Mouse (Mus musculus) small intestine, adult 10 weeks (tissue): ENCODE results near the gene Fam206a. TPM values are rescaled to one million over a fixed set of nuclear protein-coding genes. Genes with fewer than 3 reads are reported as not detected.

Experiments
- polyA plus RNA-seq: library from polyadenylated mRNA; stranded (reverse); fragments of 350-450 nt; fragmentation: Illumina TruSeq; extraction: RNeasy Lipid Tissue Mini Kit (QIAGEN cat#74804); gene quantifications from one replicate; pipeline ENCODE4 v1.2.3, GENCODE M21; 2014; ENCODE audit warnings: low replicate concordance

Gene Fam206a
- polyA plus RNA-seq = 11.1 TPM

GRCm38 (mm10) chr4:56801907-56802668, at the start of gene Fam206a, which contains the start of gene Elp1:
Gene Fam206a (plus strand): TSS chr4:56802345.
Gene Elp1 (minus strand): TSS chr4:56802331.

Other genes with a start within 250 kb of the Fam206a start
- not detected for gene Gm26657, start 62.3 kb upstream of the Fam206a start, polyA plus RNA-seq
- not detected for gene Actl7b, start 60.9 kb upstream of the Fam206a start, polyA plus RNA-seq
- gene Actl7a, start 58.9 kb upstream of the Fam206a start, polyA plus RNA-seq = not detected
- gene Elp1, start within 50 bp of the Fam206a start, polyA plus RNA-seq = 16.4 TPM
- gene Ctnnal1, start 62.8 kb downstream of the Fam206a start, polyA plus RNA-seq = 15.1 TPM
- 31.8 TPM for gene Tmem245, start 145.1 kb downstream of the Fam206a start, polyA plus RNA-seq
- 0.19 TPM for gene Frrs1l, start 188.0 kb downstream of the Fam206a start, polyA plus RNA-seq